Mouse (Mus musculus): ENCODE measurements at regions not wholly inside any gene's neighbourhood (a gene's known extent, or its start where the extent isn't known, plus 50 kb on each side); places are given as distances from the start of the nearest gene placed in this dataset.

GRCm38 (mm10) chr13:44398613-44399369, 330.5 kb upstream of the Jarid2 start:
- TF ChIP-seq POLR2A (IDR thresholded peaks at IDR 0.05; ENCODE audit: extremely low read depth, insufficient read depth, low read length) (no peak), CTCF (IDR thresholded peaks at IDR 0.05; ENCODE audit: extremely low read depth, insufficient read depth, low read length) (no peak)
